Mouse (Mus musculus) layer of hippocampus, adult 11-12 months (tissue): ENCODE measurements around the gene Vangl2.
"Not testable (repeated sequence)": the region's sequence is repeated elsewhere in the genome, so short reads cannot be mapped to it uniquely, and the experiment has no call there.

Experiments used
- DNase-seq: peaks from one replicate; pipeline ENCODE4 v3.0.0; 2022; ENCODE audit warnings: low spot score

Gene Vangl2

GRCm38 (mm10) chr1:172001665-172002064, 26.6 kb downstream of the Vangl2 start:
- DNase-seq: no peak

DNA sequence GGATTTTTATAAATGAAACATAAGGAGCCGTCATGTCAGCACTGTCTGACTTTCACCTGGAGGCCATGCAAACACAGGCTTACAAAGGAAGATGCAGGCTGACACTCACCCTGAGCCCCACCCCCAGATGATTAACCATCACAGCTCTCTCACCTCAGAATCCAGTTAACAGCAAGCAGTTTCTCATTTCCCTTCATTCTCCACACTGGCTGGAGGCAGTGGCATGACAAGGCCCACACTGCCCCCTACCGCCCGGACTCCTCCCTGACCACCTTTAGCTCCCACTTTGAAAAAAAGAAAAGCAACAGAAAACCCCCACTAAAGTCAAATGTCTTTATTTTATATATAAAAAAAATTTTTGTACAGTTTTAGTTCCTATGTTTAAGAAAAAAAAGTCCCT, 27.6 kb downstream of the Vangl2 start:
- DNase-seq: peak; percentile 78

GRCm38 (mm10) chr1:171998820-171999597, 29.2 kb downstream of the Vangl2 start:
- DNase-seq: no peak

- DNase-seq: no peak
Observed at GRCm38 (mm10) chr1:171996701-171997100, 31.5 kb downstream of the Vangl2 start.

DNA sequence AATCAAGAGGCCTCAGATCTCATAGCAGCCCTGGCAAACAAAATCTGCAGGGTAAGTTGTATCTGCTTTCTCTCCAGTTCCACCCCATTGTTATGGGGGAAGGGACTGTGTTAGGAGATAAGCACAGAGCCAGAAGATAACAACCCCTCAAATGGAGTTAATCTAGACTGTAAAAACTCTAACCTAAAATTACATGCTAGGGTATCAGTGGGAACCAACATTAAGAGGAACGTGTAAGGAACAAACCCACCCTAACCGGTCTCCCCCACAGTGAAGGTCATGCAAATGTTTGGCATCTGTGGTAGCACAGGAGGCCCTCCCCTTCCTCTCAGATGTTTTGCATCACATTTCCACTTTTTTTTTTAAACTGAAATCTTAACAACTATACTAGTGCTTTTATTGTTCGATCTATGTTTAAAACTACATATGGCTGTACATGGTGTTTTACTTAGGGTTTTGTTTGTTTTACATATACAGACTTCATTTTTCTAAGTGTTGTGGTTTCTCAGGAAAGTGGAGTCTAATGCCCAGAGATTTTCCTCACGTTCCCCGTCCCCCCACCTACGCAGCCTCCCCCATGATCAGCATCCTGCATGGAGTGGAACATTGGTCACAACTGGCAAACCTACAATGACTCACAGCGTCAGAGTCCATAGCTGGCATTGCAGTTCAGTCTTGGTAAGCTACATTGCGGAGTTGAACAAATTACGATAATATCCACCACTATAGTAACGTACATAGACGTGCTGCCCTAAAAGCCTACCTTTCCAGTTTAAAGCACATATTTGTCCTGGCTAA, 33.1 kb downstream of the Vangl2 start:
- no peak for DNase-seq

DNA sequence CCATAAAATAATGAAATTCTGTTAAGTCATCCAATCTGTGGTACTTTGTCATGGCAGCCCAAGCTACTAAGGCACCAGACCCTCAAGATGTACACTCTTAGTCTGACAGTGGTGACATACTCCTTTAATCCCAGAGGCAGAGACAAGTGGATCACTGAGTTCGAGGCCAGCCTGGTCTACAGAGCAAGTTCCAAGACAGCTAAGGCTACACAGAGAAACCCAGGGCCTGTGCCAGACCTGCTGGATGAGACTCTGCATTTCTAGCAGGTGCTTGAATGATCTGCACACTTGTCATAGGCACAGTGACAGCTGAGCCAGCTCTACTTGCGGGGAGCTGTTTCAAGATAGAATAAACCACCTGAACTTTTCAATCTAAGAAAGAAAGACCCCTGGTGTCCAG, 33.7 kb downstream of the Vangl2 start:
- DNase-seq: no peak

DNA sequence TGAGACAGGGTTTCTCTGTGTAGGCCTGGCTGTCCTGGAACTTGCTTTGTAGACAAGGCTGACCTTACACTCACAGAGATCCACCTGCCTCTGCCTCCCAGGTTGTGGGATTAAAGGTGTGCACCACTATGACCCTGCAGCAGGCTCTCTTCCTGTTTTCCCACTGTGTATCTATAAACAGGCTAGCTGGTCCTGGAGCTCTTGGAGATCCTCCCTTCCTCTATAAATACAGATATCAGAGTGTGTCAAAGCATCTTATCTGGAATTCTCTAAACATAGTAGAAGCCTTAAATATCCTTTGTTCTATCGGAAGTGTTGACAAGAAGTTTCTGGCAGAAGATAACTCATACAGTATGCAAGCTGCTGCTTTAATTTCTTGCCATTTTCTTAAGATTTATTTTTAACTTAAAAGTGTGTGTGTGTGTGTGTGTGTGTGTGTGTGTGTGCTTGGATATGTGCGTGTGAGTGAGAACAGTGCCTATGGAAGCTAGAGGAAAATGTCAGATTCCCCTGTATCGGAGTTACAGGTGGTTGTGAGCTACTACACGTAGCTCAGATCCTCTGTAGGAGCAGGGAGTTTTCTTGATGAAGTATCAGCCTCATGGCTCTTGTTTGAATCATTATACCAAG, 35.2 kb downstream of the Vangl2 start:
- no peak for DNase-seq

DNA sequence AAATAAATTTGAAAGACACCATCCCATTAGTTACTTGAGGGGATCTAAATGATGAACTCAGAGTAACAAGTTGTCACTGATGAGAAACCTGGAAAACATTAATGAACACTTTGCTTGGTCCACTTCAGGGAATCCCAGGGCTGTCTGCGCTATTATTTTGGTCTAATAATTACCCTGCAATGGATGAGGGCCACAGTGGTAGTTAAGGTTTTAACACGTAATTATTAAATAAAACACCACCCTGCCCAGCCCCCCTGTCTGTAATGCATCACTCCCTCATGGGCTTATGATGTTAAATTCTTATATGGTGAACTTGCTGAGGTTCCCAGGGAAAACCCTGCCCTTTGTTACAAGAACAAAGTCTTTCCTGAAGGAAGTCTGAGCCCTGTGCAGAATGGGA, 36.4 kb downstream of the Vangl2 start:
- DNase-seq: no peak

DNA sequence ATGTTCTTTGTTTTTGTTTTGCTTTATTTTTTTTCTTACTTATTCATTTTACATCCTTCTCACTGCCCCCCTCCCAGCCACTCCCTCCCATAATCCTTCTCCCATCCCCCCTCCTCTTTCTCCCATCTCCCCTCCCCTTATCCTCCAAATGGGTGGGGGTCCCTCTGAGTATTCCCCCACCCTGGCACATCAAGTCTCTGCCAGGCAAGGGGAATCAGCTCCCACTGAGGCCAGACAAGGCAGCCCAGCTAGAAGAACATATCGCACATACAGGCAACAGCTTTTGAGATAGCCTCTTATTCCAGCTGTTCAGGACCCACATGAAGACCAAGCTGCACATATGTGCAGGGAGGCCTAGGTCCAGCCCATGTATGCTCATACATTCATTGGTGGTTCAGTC, 44.1 kb downstream of the Vangl2 start:
- no peak for DNase-seq

DNA sequence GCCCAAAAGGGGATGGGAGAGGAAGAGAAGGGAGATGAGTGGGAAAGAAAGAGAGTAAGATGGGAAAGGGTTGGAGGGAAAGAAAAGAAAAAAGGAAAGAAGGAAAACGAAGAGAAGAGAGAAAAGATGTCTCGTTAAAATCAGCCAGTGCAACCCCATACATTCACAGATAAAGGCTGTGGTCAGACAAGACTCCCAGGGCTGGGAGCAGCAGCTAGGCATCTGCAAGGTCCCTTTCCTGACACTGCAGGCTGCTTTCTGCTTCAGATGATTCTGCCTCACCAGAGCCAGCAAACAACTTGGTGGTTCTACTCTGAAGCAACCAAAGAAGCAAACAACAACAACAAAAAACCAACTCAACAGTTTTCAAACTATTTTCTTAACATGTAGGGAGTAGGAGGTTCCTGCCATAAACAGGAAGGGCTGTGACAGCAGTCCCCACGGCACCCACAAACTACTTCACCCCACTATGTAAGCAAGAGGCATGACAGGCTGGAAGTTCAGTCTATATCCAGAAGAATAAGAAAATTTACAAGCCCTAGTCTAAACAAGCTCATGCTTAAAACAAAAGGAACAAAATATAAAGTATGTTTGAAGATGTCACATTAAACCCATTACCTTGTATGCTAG, 44.8 kb downstream of the Vangl2 start:
- no peak for DNase-seq

DNA sequence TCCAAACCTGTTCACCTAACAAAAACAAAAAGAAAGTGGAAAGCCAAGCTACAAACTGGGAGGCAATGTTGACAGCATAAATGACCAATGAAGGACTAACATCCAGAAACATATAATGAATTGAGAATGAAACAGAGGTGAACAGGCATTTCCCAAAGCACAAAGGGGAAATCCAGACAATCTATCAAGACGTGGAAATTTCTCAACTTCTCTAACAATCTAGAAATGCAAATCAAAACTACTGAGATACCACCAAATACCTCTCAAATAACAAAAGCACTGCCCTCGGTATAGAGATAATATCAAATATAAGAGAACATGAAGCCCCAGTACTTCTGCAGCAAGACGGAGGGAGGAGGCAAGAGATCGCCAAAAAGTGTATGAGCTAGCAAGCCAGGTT, 45.5 kb downstream of the Vangl2 start:
- no peak for DNase-seq

- no peak for DNase-seq
Observed at GRCm38 (mm10) chr1:171982170-171982569, 46.1 kb downstream of the Vangl2 start.

DNA sequence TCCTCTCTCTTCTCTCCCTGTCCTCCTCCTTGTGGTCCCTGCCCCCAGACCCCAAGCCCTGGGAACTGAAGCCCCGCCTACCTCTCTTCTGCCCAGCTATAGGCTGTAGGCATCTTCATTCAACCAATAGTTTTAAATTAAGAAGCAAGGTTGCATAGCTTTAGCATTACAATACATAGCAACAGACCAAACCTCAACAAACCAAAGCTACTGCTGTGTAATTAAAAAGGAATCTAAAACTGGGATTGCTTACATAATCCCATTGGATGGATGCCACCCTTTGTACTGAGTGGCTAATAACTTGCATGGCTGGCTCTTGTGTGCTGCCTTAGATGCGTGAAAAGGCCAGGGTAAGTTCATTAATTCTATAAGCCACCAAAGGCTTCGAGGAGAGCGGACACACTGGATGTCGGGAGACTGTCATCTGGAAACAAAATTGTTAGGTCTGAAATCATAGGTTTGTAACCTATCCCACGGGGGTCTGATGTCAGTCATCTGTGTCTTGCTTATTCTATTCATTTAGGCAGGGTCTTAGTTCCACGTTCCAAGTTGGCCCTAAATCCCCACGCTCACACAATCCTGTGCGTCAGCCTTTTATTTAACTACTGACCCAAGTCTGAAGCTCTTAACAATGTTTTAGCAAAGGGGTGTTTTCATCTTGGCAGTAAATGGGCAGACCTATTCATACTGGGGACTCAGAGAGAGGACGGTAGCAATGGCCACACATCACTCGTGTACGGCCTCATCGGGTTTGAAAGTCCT, 48.1 kb downstream of the Vangl2 start:
- peak; percentile 46 for DNase-seq

- no peak for DNase-seq
Observed at GRCm38 (mm10) chr1:171977891-171978290, 50.4 kb downstream of the Vangl2 start.

DNA sequence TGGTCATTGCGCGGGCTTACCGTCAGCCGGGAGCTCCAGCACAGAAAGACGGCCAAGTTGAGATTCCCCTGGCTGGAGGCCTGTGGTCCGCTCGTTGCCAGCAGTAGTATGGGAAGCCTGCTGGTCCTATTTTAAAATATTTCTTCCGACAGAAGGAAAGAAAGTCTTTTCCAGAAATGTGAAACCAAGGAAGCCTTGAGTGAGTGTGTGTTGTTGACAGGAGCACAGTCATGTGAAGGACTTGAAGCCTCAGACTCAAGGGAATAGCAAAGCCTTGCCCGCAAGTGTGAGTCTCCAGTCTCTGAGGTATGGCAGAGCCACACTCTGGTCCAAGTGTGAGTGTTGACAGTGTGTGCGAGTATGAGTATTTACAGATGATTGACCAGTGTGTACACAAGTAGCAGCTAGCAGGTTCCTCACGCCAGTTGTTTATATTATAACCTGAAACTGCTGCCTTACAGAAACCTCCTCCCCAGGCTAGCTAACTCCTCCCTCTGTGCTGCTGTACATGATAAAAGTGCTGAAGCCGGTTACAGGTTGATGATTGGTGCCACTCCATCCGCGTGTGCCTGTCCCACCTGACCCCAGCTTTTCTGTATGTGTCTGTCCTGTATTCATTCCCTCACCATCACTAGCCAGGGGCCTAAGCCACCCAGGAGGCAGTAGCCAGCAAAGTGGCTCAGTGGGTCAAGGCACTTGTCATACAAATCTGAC, 51.3 kb downstream of the Vangl2 start:
- DNase-seq: no peak

DNA sequence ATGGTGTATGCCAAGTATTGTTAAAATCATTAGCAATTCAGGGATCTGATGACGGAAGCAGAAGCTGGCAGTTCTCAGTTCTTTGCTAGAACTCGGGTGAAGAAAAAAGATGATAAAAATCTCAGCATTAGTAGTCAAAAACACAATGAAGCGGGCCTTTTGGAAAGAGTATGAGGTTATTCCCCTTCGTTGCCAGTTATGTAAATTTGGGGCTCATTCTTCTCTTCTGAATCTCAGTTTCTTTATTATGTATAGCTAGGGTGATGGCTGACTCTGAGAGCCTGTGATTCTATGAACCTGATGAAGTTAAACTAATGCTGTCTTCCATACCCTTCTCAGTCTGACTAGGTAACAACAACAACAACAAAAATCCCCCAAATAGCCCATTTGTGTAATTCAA, 52.4 kb downstream of the Vangl2 start:
- DNase-seq: no peak

DNA sequence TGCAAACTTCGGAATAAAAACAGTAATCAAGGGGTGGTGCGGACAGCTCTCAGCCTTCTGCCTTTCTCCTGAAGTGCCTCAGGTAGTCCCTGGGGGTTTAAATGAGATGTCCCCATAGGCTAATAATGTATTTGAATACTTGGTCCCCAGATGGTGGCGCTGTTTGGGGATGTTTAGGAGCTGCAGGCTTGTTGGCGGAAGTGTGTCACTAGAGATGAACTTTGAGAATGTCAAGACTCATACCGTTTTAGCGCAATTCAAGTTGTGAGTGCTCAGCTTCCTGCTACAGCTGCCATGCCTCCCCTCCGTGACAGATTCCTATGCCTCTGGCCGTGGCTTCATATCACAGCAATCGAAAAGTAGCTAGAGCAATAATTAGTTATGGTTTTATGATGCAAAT, 52.9 kb downstream of the Vangl2 start:
- DNase-seq: no peak

- DNase-seq: not testable (repeated sequence)
Observed at GRCm38 (mm10) chr1:171974361-171974760, 53.9 kb downstream of the Vangl2 start.

DNA sequence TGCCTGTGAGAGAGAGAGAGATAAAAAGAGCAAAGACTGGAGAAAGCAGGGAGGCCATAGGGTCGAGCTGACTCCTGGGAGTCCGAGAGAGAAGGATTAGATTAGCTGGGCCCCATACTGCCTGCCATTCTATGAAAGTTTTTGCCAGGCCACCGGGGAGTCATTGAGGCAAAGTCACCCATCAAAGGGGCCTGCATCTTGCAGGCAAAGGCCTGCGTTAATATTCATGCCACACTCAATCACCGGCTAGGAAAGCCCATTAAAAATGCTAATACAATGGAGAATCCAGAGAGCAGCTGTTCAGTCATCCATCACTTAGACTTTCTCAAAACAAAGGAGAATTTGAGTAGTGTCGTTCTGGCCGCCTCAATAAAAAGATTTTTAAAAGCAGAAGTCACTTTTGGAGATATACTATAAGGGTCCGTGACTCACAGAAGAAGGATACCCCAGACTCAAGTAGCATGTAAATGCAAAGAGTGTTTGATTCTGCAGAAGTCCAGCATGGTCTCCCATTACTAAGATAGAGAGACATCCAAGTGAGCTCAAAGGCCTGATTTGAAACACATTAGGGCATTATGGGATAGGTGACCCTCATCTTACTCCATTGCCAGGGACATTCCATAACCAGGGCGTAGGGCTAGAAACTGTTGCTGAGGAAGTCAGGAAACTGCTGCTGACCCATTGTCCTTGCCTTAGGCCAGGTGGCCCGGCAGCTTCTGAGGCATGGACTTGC, 57.2 kb downstream of the Vangl2 start:
- DNase-seq: no peak

DNA sequence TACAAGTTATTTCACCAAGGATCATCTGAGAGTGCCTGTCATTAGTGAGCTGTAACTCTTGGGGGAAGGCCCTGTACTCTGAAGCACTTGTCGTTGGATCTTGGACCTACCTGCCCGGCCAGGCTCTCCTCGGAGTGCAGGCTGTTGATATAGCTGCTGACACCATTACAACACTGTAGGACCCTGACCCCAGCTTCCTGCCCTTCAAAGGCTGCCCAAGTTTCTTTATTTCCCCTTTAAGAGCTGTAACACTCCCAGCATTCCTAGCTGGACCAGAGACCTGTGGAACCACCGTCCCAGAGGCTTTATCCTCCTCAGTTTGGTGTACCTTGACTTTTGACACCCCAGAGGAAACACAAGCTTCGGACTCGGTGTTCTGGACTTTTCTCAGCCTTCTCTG, 59.0 kb downstream of the Vangl2 start:
- DNase-seq: no peak
